In the genomic region with DNA sequence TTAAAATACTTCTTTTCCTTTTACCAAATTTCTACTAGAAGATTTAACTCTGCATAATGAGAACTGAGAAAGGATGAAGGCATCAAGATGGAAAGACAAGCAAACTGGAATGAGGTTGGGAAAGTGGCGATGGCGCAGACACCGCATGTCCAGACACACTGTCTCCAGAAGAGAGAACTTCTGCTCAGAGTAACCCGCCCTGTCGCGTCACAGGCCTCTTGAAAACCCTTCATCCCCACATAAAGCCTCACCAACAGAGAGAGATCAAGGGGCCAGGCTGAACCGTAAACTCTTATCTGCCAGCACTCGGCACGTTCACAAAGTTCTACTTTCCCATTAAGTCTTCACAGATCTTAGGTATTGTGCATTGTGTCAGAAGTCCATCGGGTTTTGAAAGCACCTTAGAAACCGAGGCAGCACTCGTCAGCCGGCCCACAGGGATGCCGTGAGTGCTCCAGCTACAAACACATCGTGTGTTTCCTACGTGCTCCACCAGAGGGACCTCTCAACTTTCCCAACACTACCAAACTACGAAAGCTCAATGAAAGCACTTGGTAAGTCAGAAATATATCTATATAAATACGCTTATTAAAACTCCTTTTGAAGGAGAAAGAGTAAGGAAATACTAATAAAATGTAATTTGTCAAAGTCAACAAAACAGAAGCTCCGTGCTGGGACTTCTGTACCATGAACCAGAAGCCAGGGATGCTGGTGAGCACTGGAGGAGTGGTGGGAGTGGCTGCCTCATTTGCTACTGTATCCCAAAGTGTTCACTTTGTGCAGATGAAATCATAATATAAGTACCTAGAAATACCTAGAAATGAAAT, we compare ENCODE assay signal across 8 mouse cellular contexts. TPM values are rescaled to one million over a fixed set of nuclear protein-coding genes. Genes with fewer than 3 reads are reported as not detected.
DNase-seq lines count a peak whose midpoint lies in the region; TF ChIP-seq lines count a peak whose summit lies in the region.

No protein-coding gene starts in this region.

- no peaks in the 10 kb centered on the region; the same call in none of the 2 replicates for H3K36me3 ChIP-seq in spleen, adult 2 months (ENCODE audit: control insufficient read depth, insufficient read depth, low read length)

- H3K4me1 ChIP-seq in spleen, adult 2 months (ENCODE audit: control insufficient read depth, insufficient read depth, insufficient read length) = no peaks in the 10 kb centered on the region

- DNase-seq in spleen, adult 2 months (ENCODE audit: low read depth in 1 of 2, low spot score in 2 of 2) = peak; percentile 2 to 18
- DNase-seq in spleen, adult 12 weeks (ENCODE audit: low spot score) = no peak
- peak; percentile 70 for DNase-seq in adrenal gland, postnatal 10 days
- peak; percentile 35 for DNase-seq in embryo, embryonic 9.5 days (ENCODE audit: extremely low spot score)
- peak; percentile 53 to 60 for DNase-seq in heart, postnatal 36 days
- DNase-seq in left cerebral cortex, adult 11 months (ENCODE audit: low spot score) = peak; percentile 25
- DNase-seq in mesoderm, embryonic 11.5 days (ENCODE audit: low read depth, low spot score) = peak; percentile 46
- no peak for DNase-seq in yolk sac, embryonic 10.5 days (ENCODE audit: low spot score)

- TF ChIP-seq POLR2A in spleen, adult 2 months (IDR thresholded peaks at IDR 0.05; ENCODE audit: low read depth, low read length) = no peak

- intact Hi-C loops in heart, postnatal 36 days (cut with DNase I) = loop anchor here (1.0 kb wide), 2 partner anchors 95 to 318 kb away; a partner anchor contains a TSS

- no peaks in the 10 kb centered on the region for H3K27me3 ChIP-seq in spleen, adult 2 months (ENCODE audit: control insufficient read depth, insufficient read depth, low read length)

- WGBS in spleen, adult 2 months = 54% methylated on average over 19 of the region's 19 CpGs

- H3K27ac ChIP-seq in spleen, adult 2 months (ENCODE audit: insufficient read depth, low read length) = no peak overlapping the region

- no peak overlapping the region for H3K4me3 ChIP-seq in spleen, adult 2 months (ENCODE audit: extremely low read depth, insufficient read depth, insufficient read length)

- peak; percentile 17; the same call in 1 of the 2 replicates for TF ChIP-seq CTCF in spleen, adult 2 months (IDR thresholded peaks at IDR 0.05; ENCODE audit: extremely low read depth, insufficient read depth, insufficient read length, insufficient replicate concordance)

RNA-seq across cellular contexts. Expression of a gene that starts 39.4 kb away (rescaled TPM):
- 4.5 and 5.1 TPM in 2 replicates for polyA plus RNA-seq in spleen, adult 2 months (2012; rRNA removed)
- total RNA-seq in adrenal gland, postnatal 10 days (2021) = 10 to 100 TPM; 34.2 to 38.0 TPM
- total RNA-seq in heart, postnatal 36 days (2021) = 10 to 100 TPM; 84.0 to 89.1 TPM

RNA-seq across cellular contexts. Expression of a gene that starts 40.8 kb away (rescaled TPM):
- 4.9 and 7.0 TPM in 2 replicates for polyA plus RNA-seq in spleen, adult 2 months (2012; rRNA removed)
- total RNA-seq in adrenal gland, postnatal 10 days (2021) = 10 to 100 TPM; 18.6 to 18.7 TPM
- total RNA-seq in heart, postnatal 36 days (2021) = 10 to 100 TPM; 13.4 to 13.6 TPM

Comparison
In these comparisons a context has a peak if more than half of its experiments do, and no peak if none do; other contexts are left out.
1. DNase-seq: peak in spleen, adult 2 months (2 of 2), adrenal gland, postnatal 10 days (single experiment), embryo, embryonic 9.5 days (single experiment), heart, postnatal 36 days (2 of 2), left cerebral cortex, adult 11 months (single experiment) and mesoderm, embryonic 11.5 days (single experiment); none in spleen, adult 12 weeks (single experiment) and yolk sac, embryonic 10.5 days (single experiment).